Mouse (Mus musculus): ENCODE results near the gene Mgat3.

Mgat3 gene

DNA sequence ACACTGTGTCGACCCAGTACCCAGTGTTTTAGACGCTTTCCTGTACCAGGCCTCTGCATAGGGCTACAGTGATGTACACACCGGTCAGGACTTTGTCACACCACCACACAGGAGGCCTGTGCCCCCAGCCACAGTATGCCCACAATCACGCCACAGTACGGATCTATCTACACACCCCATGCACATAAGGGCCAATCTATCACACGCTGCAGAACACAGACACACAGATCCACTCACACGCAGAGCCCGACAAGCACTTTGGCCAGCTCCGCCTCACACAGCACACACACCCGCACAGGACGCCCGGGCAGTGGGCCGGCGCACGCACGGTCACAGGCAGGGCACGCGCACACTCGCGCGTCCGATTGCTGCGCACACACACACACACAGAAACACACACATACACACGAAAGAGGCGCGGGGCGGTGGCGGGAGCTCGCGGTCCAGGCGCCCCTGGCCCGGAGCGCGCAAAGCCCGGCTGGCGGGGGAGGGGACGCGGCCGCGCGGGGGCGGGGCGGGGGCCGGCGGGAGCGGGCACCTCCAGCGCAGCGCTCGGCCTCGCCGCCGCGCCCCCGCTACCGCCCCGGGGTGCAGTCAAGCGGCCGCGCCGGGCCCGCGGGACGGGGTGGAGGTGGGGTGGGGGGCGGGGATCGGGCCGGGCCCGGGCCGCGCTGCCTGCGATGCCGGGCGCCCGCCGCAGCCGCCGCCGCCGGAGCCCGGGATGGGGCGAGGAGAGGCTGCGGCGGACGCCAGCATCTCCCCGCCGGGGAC is at the start of gene Mgat3:
Gene Mgat3 (plus strand): TSS at position 721 of the 771 bp plus-strand sequence.
- H3K4me1 ChIP-seq (replicated peaks; ENCODE audit: low read depth, low read length) = peaks cover 69% of the 10 kb centered on the region
- peak within 1 kb of the TSS; percentile 86 for H3K4me3 ChIP-seq (replicated peaks; ENCODE audit: low read length)
- no peaks in the 10 kb centered on the region for H3K36me3 ChIP-seq (ENCODE audit: insufficient read depth, low read length)
- TF ChIP-seq CTCF (conservative IDR thresholded peaks at IDR 0.05; ENCODE audit: low read length) (no peak), POU5F1 (IDR thresholded peaks at IDR 0.05; ENCODE audit: borderline replicate concordance, low read length) (no peak), NANOG (IDR thresholded peaks at IDR 0.05; ENCODE audit: borderline replicate concordance, low read length) (no peak)
- no peaks in the 10 kb centered on the region for H3K9me3 ChIP-seq (ENCODE audit: low read length)
- peaks cover 28% of the 10 kb centered on the region for H3K27me3 ChIP-seq (ENCODE audit: insufficient read depth, low read length)

GRCm38 (mm10) chr15:80124651-80125050 is 48.9 kb upstream of the Mgat3 start:
- TF ChIP-seq POU5F1 (IDR thresholded peaks at IDR 0.05; ENCODE audit: borderline replicate concordance, low read length) = no peak
- no peak for TF ChIP-seq CTCF (conservative IDR thresholded peaks at IDR 0.05; ENCODE audit: low read length)
- TF ChIP-seq NANOG (IDR thresholded peaks at IDR 0.05; ENCODE audit: borderline replicate concordance, low read length) = no peak
- Histone ChIP-seq H3K36me3 (ENCODE audit: insufficient read depth, low read length) (0 out of 2 replicates have a peak, but pooled peaks cover 5% of the 10 kb centered on the region), H3K4me1 (replicated peaks; ENCODE audit: low read depth, low read length) (peaks cover 31% of the 10 kb centered on the region), H3K4me3 (replicated peaks; ENCODE audit: low read length) (no peak overlapping the region), H3K27me3 (ENCODE audit: insufficient read depth, low read length) (no peaks in the 10 kb centered on the region), H3K9me3 (ENCODE audit: low read length) (no peaks in the 10 kb centered on the region)

DNA sequence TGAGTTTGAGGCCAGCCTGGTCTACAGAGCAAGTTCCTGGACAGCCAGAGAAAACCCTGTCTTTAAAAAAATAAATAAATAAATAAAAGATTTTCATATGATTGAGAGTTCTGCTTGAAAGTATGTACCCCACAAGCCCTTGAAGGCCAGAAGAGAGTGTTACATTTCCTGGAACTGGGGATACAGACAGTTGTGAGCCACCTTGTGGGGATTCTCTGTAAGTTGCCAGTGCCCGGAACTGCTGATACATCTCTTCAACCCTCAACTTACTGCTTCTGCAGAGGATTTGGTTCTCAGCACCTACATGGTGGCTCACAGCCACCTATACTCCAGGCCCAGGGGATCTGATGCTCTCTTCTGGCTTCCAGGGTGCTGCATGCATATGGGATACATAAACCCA is 46.3 kb upstream of the Mgat3 start:
- TF ChIP-seq NANOG (IDR thresholded peaks at IDR 0.05; ENCODE audit: borderline replicate concordance, low read length) (no peak), CTCF (conservative IDR thresholded peaks at IDR 0.05; ENCODE audit: low read length) (no peak), POU5F1 (IDR thresholded peaks at IDR 0.05; ENCODE audit: borderline replicate concordance, low read length) (no peak)
- Histone ChIP-seq H3K9me3 (ENCODE audit: low read length) (no peaks in the 10 kb centered on the region), H3K4me1 (replicated peaks; ENCODE audit: low read depth, low read length) (peaks cover 53% of the 10 kb centered on the region), H3K4me3 (replicated peaks; ENCODE audit: low read length) (no peak overlapping the region), H3K36me3 (ENCODE audit: insufficient read depth, low read length) (no peaks in the 10 kb centered on the region), H3K27me3 (ENCODE audit: insufficient read depth, low read length) (no peaks in the 10 kb centered on the region)

GRCm38 (mm10) chr15:80129982-80130381 is 43.5 kb upstream of the Mgat3 start:
- Histone ChIP-seq H3K27me3 (ENCODE audit: insufficient read depth, low read length) (no peaks in the 10 kb centered on the region), H3K9me3 (ENCODE audit: low read length) (no peaks in the 10 kb centered on the region), H3K4me3 (replicated peaks; ENCODE audit: low read length) (no peak overlapping the region), H3K36me3 (ENCODE audit: insufficient read depth, low read length) (peaks cover 5% of the 10 kb centered on the region), H3K4me1 (replicated peaks; ENCODE audit: low read depth, low read length) (peaks cover 65% of the 10 kb centered on the region)
- TF ChIP-seq NANOG (IDR thresholded peaks at IDR 0.05; ENCODE audit: borderline replicate concordance, low read length) = no peak
- no peak for TF ChIP-seq CTCF (conservative IDR thresholded peaks at IDR 0.05; ENCODE audit: low read length)
- TF ChIP-seq POU5F1 (IDR thresholded peaks at IDR 0.05; ENCODE audit: borderline replicate concordance, low read length) = no peak

GRCm38 (mm10) chr15:80130689-80131088 is 42.8 kb upstream of the Mgat3 start:
- H3K4me3 ChIP-seq (replicated peaks; ENCODE audit: low read length) = no peak overlapping the region
- H3K36me3 ChIP-seq (ENCODE audit: insufficient read depth, low read length) = peaks cover 8% of the 10 kb centered on the region
- no peaks in the 10 kb centered on the region for H3K27me3 ChIP-seq (ENCODE audit: insufficient read depth, low read length)
- H3K9me3 ChIP-seq (ENCODE audit: low read length) = no peaks in the 10 kb centered on the region
- TF ChIP-seq CTCF (conservative IDR thresholded peaks at IDR 0.05; ENCODE audit: low read length) = no peak
- TF ChIP-seq POU5F1 (IDR thresholded peaks at IDR 0.05; ENCODE audit: borderline replicate concordance, low read length) = no peak
- no peak for TF ChIP-seq NANOG (IDR thresholded peaks at IDR 0.05; ENCODE audit: borderline replicate concordance, low read length)
- peaks cover 67% of the 10 kb centered on the region for H3K4me1 ChIP-seq (replicated peaks; ENCODE audit: low read depth, low read length)

DNA sequence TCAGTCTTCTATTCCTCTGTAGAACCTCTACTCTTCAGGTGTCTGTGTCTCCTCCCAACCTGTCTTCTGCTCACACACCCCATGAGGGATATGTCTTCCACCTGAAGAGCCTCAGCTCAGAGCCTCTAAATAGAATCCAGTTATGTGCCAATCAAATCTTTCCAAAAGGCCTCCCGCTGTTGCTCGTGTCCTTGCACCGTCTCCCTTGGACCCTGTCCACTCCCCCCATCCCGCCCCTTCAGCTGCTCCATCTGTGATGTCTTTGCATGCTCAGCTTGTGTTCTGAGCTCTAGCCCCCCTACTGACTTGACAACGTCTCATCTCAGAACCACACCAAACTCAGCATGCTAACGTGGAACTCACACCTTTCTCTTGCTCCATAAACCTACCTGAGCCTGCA is 42.1 kb upstream of the Mgat3 start:
- TF ChIP-seq POU5F1 (IDR thresholded peaks at IDR 0.05; ENCODE audit: borderline replicate concordance, low read length) = no peak
- TF ChIP-seq CTCF (conservative IDR thresholded peaks at IDR 0.05; ENCODE audit: low read length) = no peak
- no peak for TF ChIP-seq NANOG (IDR thresholded peaks at IDR 0.05; ENCODE audit: borderline replicate concordance, low read length)
- Histone ChIP-seq H3K4me3 (replicated peaks; ENCODE audit: low read length) (no peak overlapping the region), H3K27me3 (ENCODE audit: insufficient read depth, low read length) (no peaks in the 10 kb centered on the region), H3K36me3 (ENCODE audit: insufficient read depth, low read length) (peaks cover 14% of the 10 kb centered on the region), H3K9me3 (ENCODE audit: low read length) (no peaks in the 10 kb centered on the region), H3K4me1 (replicated peaks; ENCODE audit: low read depth, low read length) (peaks cover 74% of the 10 kb centered on the region)

- Histone ChIP-seq H3K27me3 (ENCODE audit: insufficient read depth, low read length) (no peaks in the 10 kb centered on the region), H3K36me3 (ENCODE audit: insufficient read depth, low read length) (peaks cover 23% of the 10 kb centered on the region)
Observed at GRCm38 (mm10) chr15:80132452-80132851, 41.1 kb upstream of the Mgat3 start.

GRCm38 (mm10) chr15:80132993-80133586 is 40.4 kb upstream of the Mgat3 start, which contains the start of gene Tab1:
Tab1 (plus strand) TSS chr15:80133127.
- Histone ChIP-seq H3K4me1 (replicated peaks; ENCODE audit: low read depth, low read length) (peaks cover 87% of the 10 kb centered on the region), H3K36me3 (ENCODE audit: insufficient read depth, low read length) (peaks cover 27% of the 10 kb centered on the region), H3K9me3 (ENCODE audit: low read length) (no peaks in the 10 kb centered on the region), H3K4me3 (replicated peaks; ENCODE audit: low read length) (peak within 1 kb of the TSS; percentile 90), H3K27me3 (ENCODE audit: insufficient read depth, low read length) (no peaks in the 10 kb centered on the region)
- TF ChIP-seq POU5F1 (IDR thresholded peaks at IDR 0.05; ENCODE audit: borderline replicate concordance, low read length) (no peak), NANOG (IDR thresholded peaks at IDR 0.05; ENCODE audit: borderline replicate concordance, low read length) (no peak), CTCF (conservative IDR thresholded peaks at IDR 0.05; ENCODE audit: low read length) (no peak)

More at GRCm38 (mm10) chr15:80132452-80132851, 41.1 kb upstream of the Mgat3 start:
- H3K9me3 ChIP-seq (ENCODE audit: low read length) = no peaks in the 10 kb centered on the region
- TF ChIP-seq POU5F1 (IDR thresholded peaks at IDR 0.05; ENCODE audit: borderline replicate concordance, low read length) (no peak), CTCF (conservative IDR thresholded peaks at IDR 0.05; ENCODE audit: low read length) (no peak), NANOG (IDR thresholded peaks at IDR 0.05; ENCODE audit: borderline replicate concordance, low read length) (no peak)
- H3K4me1 ChIP-seq (replicated peaks; ENCODE audit: low read depth, low read length) = peaks cover 82% of the 10 kb centered on the region
- H3K4me3 ChIP-seq (replicated peaks; ENCODE audit: low read length) = peak overlapping the region; percentile 90
